Comparison of ENCODE assay signal across 28 mouse cellular contexts in the genomic region with DNA sequence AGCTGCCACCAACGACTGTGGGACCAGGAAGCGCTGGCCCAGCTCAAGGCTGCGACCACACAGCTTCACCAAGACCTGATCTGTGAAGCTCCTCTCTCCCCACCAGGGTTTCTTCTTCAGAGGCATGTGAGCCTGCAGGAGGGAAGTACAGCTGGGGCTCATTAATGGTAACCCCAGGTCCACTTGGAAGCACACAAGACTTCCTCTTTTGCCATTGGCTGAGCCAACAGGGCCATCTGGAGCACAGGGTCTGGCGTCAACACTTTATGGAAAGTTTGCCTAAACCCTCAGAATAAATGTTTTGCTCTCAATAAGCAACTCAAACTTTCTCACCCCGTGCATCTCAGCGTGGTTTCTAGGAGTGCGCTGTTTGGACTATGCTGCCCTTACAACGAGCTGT. TPM values are rescaled to one million over a fixed set of nuclear protein-coding genes. Genes with fewer than 3 reads are reported as not detected.
DNase-seq lines count a peak whose midpoint lies in the region; ATAC-seq and TF ChIP-seq lines count a peak whose summit lies in the region.
"Had no signal": no experiment of that assay in that cellular context is flagged by ENCODE, and none has a peak within 500 bp of the region (broad histone marks: within the 10 kb centered on the region; RNA-seq: fewer than 3 reads in every experiment).

No protein-coding gene starts in this region.

- H3K4me2 ChIP-seq in embryonic facial prominence, embryonic 11.5 days (ENCODE audit: low read depth, low read length) = no peak overlapping the region
- H3K4me2 ChIP-seq in liver, embryonic 11.5 days = no peak overlapping the region
- no peak overlapping the region for H3K4me2 ChIP-seq in neural tube, embryonic 15.5 days
- H3K4me2 ChIP-seq: embryonic facial prominence, embryonic 12.5 days; liver, embryonic 12.5 days; lung, embryonic 14.5 days; midbrain, embryonic 13.5 days had no signal

- TF ChIP-seq CTCF in liver, adult 2 months (IDR thresholded peaks at IDR 0.05; ENCODE audit: low read depth, low read length) = no peak

- H3K4me3 ChIP-seq in embryonic facial prominence, embryonic 11.5 days (ENCODE audit: low read depth, low read length) = no peak overlapping the region
- H3K4me3 ChIP-seq in embryonic facial prominence, embryonic 10.5 days = no peak overlapping the region
- H3K4me3 ChIP-seq in liver, adult 2 months (ENCODE audit: insufficient read depth, low read depth, low read length) = no peak overlapping the region
- no peak overlapping the region for H3K4me3 ChIP-seq in liver, embryonic 11.5 days (ENCODE audit: low read depth, low read length)
- H3K4me3 ChIP-seq in limb, embryonic 10.5 days = no peak overlapping the region
- H3K4me3 ChIP-seq in neural tube, embryonic 15.5 days (replicated peaks) = no peak overlapping the region
- H3K4me3 ChIP-seq: embryonic facial prominence, embryonic 12.5 days; liver, embryonic 12.5 days; midbrain, embryonic 13.5 days had no signal

- no peak overlapping the region for H3K9ac ChIP-seq in embryonic facial prominence, embryonic 11.5 days (replicated peaks; ENCODE audit: low read length)
- H3K9ac ChIP-seq in liver, adult 2 months (ENCODE audit: low read depth, low read length) = no peak overlapping the region
- H3K9ac ChIP-seq in liver, embryonic 11.5 days (ENCODE audit: low read depth, low read length) = no peak overlapping the region
- H3K9ac ChIP-seq in neural tube, embryonic 15.5 days (replicated peaks) = no peak overlapping the region
- H3K9ac ChIP-seq: embryonic facial prominence, embryonic 12.5 days; forebrain, postnatal 0 days; liver, embryonic 12.5 days; lung, embryonic 14.5 days; midbrain, embryonic 13.5 days had no signal

- H3K9me3 ChIP-seq in embryonic facial prominence, embryonic 11.5 days (replicated peaks; ENCODE audit: control insufficient read depth, low read length) = no peaks in the 10 kb centered on the region
- H3K9me3 ChIP-seq in embryonic facial prominence, embryonic 10.5 days = no peaks in the 10 kb centered on the region
- no peaks in the 10 kb centered on the region for H3K9me3 ChIP-seq in liver, embryonic 11.5 days (ENCODE audit: control insufficient read depth, low read length)
- H3K9me3 ChIP-seq in limb, embryonic 10.5 days (replicated peaks) = no peaks in the 10 kb centered on the region
- H3K9me3 ChIP-seq in neural tube, embryonic 15.5 days (replicated peaks) = no peaks in the 10 kb centered on the region
- H3K9me3 ChIP-seq: embryonic facial prominence, embryonic 12.5 days; G1E; liver, embryonic 12.5 days; midbrain, embryonic 13.5 days had no signal

- ATAC-seq in embryonic facial prominence, embryonic 11.5 days (replicated peaks; ENCODE audit: insufficient number of reproducible peaks, low FRiP score, low TSS enrichment, low read depth) = no peak
- no peak for ATAC-seq in liver, embryonic 11.5 days (replicated peaks; ENCODE audit: low FRiP score)
- ATAC-seq in neural tube, embryonic 15.5 days (ENCODE audit: low FRiP score) = no peak
- ATAC-seq: CD4-positive, CD25-positive, alpha-beta regulatory T cell, adult 4 months; forebrain, postnatal 0 days; hindbrain, postnatal 0 days; liver, embryonic 12.5 days; midbrain, embryonic 13.5 days had no signal

- 80% methylated on average over 8 of the region's 8 CpGs for WGBS in embryonic facial prominence, embryonic 11.5 days
- 78% methylated on average over 8 of the region's 8 CpGs for WGBS in embryonic facial prominence, embryonic 10.5 days
- WGBS in liver, adult 2 months = 81% methylated on average over 8 of the region's 8 CpGs
- 80% methylated on average over 8 of the region's 8 CpGs for WGBS in liver, embryonic 11.5 days
- WGBS in limb, embryonic 10.5 days = 81% methylated on average over 8 of the region's 8 CpGs
- 86% methylated on average over 8 of the region's 8 CpGs for WGBS in neural tube, embryonic 15.5 days

- no peaks in the 10 kb centered on the region for H3K36me3 ChIP-seq in embryonic facial prominence, embryonic 11.5 days (replicated peaks; ENCODE audit: control insufficient read depth, insufficient read depth, low read depth, low read length)
- H3K36me3 ChIP-seq in embryonic facial prominence, embryonic 10.5 days (replicated peaks) = no peaks in the 10 kb centered on the region
- H3K36me3 ChIP-seq in liver, adult 2 months (ENCODE audit: control insufficient read depth, insufficient read depth, low read length) = no peaks in the 10 kb centered on the region
- no peaks in the 10 kb centered on the region for H3K36me3 ChIP-seq in liver, embryonic 11.5 days (ENCODE audit: control insufficient read depth, insufficient read depth, low read length)
- H3K36me3 ChIP-seq in limb, embryonic 10.5 days = no peaks in the 10 kb centered on the region
- H3K36me3 ChIP-seq in neural tube, embryonic 15.5 days = no peaks in the 10 kb centered on the region
- H3K36me3 ChIP-seq: embryonic facial prominence, embryonic 12.5 days; G1E; liver, embryonic 12.5 days; midbrain, embryonic 13.5 days had no signal

- no peaks in the 10 kb centered on the region for H3K27me3 ChIP-seq in embryonic facial prominence, embryonic 11.5 days (ENCODE audit: control insufficient read depth, insufficient read depth, low read length)
- no peaks in the 10 kb centered on the region for H3K27me3 ChIP-seq in embryonic facial prominence, embryonic 10.5 days (replicated peaks; ENCODE audit: low read depth, poor library complexity, severe bottlenecking)
- no peaks in the 10 kb centered on the region for H3K27me3 ChIP-seq in liver, adult 2 months (ENCODE audit: control insufficient read depth, insufficient read depth, low read length)
- H3K27me3 ChIP-seq in liver, embryonic 11.5 days (replicated peaks; ENCODE audit: control insufficient read depth, insufficient read depth, low read length) = no peaks in the 10 kb centered on the region
- H3K27me3 ChIP-seq in limb, embryonic 10.5 days (ENCODE audit: low read depth, poor library complexity, severe bottlenecking) = no peaks in the 10 kb centered on the region
- no peaks in the 10 kb centered on the region for H3K27me3 ChIP-seq in neural tube, embryonic 15.5 days (replicated peaks)
- H3K27me3 ChIP-seq: embryonic facial prominence, embryonic 12.5 days; liver, embryonic 12.5 days; midbrain, embryonic 13.5 days had no signal

- peak; percentile 22 for DNase-seq in embryonic facial prominence, embryonic 11.5 days (ENCODE audit: low spot score)
- no peak for DNase-seq in embryonic facial prominence, embryonic 10.5 days (ENCODE audit: low spot score)
- peak; percentile 15 for DNase-seq in liver, adult 2 months (ENCODE audit: extremely low read depth, low read depth, low spot score)
- no peak for DNase-seq in liver, embryonic 11.5 days (ENCODE audit: low spot score)
- DNase-seq in limb, embryonic 10.5 days (ENCODE audit: low spot score) = no peak
- no peak for DNase-seq in layer of hippocampus, adult 11-12 months (ENCODE audit: low spot score)
- no peak for DNase-seq in layer of hippocampus, postnatal 36 days
- DNase-seq: cerebellum, postnatal 36 days; forebrain, postnatal 0 days; kidney, adult 11 months; kidney, postnatal 25 days; layer of hippocampus, adult 9-11 months; lung, embryonic 14.5 days; lung, postnatal 4 days; spleen, adult 18-20 months; thymus, postnatal 14 days had no signal

- TF ChIP-seq POLR2A in liver, adult 2 months (IDR thresholded peaks at IDR 0.05; ENCODE audit: extremely low read depth, insufficient read depth, low read length) = no peak

- H3K27ac ChIP-seq in embryonic facial prominence, embryonic 11.5 days (replicated peaks; ENCODE audit: low read depth, low read length) = no peak overlapping the region
- no peak overlapping the region for H3K27ac ChIP-seq in embryonic facial prominence, embryonic 10.5 days (replicated peaks)
- H3K27ac ChIP-seq in liver, adult 2 months (replicated peaks; ENCODE audit: insufficient read depth, low read depth, low read length) = no peak overlapping the region
- no peak overlapping the region for H3K27ac ChIP-seq in liver, embryonic 11.5 days (ENCODE audit: low read depth, low read length)
- 0 out of 2 replicates have a peak overlapping the region, but pooled peaks have one; percentile 19 for H3K27ac ChIP-seq in limb, embryonic 10.5 days
- H3K27ac ChIP-seq in neural tube, embryonic 15.5 days (replicated peaks) = no peak overlapping the region
- H3K27ac ChIP-seq: embryonic facial prominence, embryonic 12.5 days; hindbrain, postnatal 0 days; liver, embryonic 12.5 days; midbrain, embryonic 13.5 days had no signal

- H3K79me2 ChIP-seq in liver, adult 2 months (ENCODE audit: control insufficient read depth, insufficient read depth, low read length) = no peaks in the 10 kb centered on the region

- H3K4me1 ChIP-seq in embryonic facial prominence, embryonic 11.5 days (ENCODE audit: control insufficient read depth, insufficient read depth, low read length) = no peaks in the 10 kb centered on the region
- H3K4me1 ChIP-seq in embryonic facial prominence, embryonic 10.5 days = peaks cover 4% of the 10 kb centered on the region; the same call in 1 of the 2 replicates
- H3K4me1 ChIP-seq in liver, adult 2 months (ENCODE audit: control insufficient read depth, insufficient read depth, low read length) = no peaks in the 10 kb centered on the region
- H3K4me1 ChIP-seq in liver, embryonic 11.5 days (replicated peaks; ENCODE audit: control insufficient read depth, insufficient read depth, low read length) = no peaks in the 10 kb centered on the region
- peaks cover 20% of the 10 kb centered on the region for H3K4me1 ChIP-seq in limb, embryonic 10.5 days
- H3K4me1 ChIP-seq in neural tube, embryonic 15.5 days = no peaks in the 10 kb centered on the region
- H3K4me1 ChIP-seq: liver, embryonic 12.5 days; midbrain, embryonic 13.5 days had no signal

RNA-seq across cellular contexts. Expression of a gene that starts 29.4 kb away (rescaled TPM):
- polyA plus RNA-seq in embryonic facial prominence, embryonic 11.5 days (2014; fragmentation: Nextera tagmentation; extraction: Ambion mirVana) = not detected in 2 replicates
- not detected in 2 replicates for polyA plus RNA-seq in embryonic facial prominence, embryonic 10.5 days (2016; fragmentation: Nextera tagmentation; extraction: Ambion mirVana)
- total RNA-seq in liver, adult 2 months (2014; rRNA removed) = not detected in 2 replicates
- not detected in 2 replicates for polyA plus RNA-seq in liver, adult 2 months (2012; rRNA removed)
- not detected in 2 replicates for polyA plus RNA-seq in liver, embryonic 11.5 days (2014; fragmentation: Nextera tagmentation; extraction: Ambion mirVana)
- not detected in 2 replicates for polyA plus RNA-seq in limb, embryonic 10.5 days (2016; fragmentation: Nextera tagmentation; extraction: Ambion mirVana)
- not detected for total RNA-seq in layer of hippocampus, postnatal 36 days (2021)
- not detected in 2 replicates for polyA plus RNA-seq in neural tube, embryonic 15.5 days (2015; fragmentation: Nextera tagmentation; extraction: Ambion mirVana)
- total RNA-seq: adrenal gland, adult 18-20 months; forebrain, postnatal 0 days; G1E; gastrocnemius, postnatal 36 days; hematopoietic stem cell, adult 5-6 weeks; hindbrain, postnatal 0 days; neutrophil, adult 5-6 weeks had no signal
- polyA plus RNA-seq: forebrain, postnatal 0 days; G1E; hindbrain, postnatal 0 days; liver, embryonic 12.5 days; lung, embryonic 14.5 days; midbrain, embryonic 13.5 days; stomach, embryonic 14.5 days had no signal

Comparison
In these comparisons a context has a peak if more than half of its experiments do, and no peak if none do; other contexts are left out.
1. DNase-seq: peak in embryonic facial prominence, embryonic 11.5 days (single experiment) and liver, adult 2 months (single experiment); none in embryonic facial prominence, embryonic 10.5 days (single experiment), liver, embryonic 11.5 days (single experiment), limb, embryonic 10.5 days (single experiment), layer of hippocampus, adult 11-12 months (single experiment) and layer of hippocampus, postnatal 36 days (0 of 2).